Mouse (Mus musculus) testis, adult 2 months (tissue): ENCODE data around the gene Tnip2.

ENCODE experiments used
- CTCF ChIP-seq: fragments of 200-500 bp; IDR thresholded peaks from 2 replicates; pipeline ENCODE4 v1.5.1; 2012; ENCODE audit warnings: low read depth, mild to moderate bottlenecking, inconsistent platforms, low read length, moderate library complexity; ENCODE audit not compliant: control insufficient read depth, insufficient read depth, insufficient replicate concordance
- POLR2A ChIP-seq: fragments of 200-500 bp; IDR thresholded peaks from 2 replicates; pipeline ENCODE4 v1.6.1; 2012; ENCODE audit warnings: low read depth, mild to moderate bottlenecking, inconsistent platforms, low read length, moderate library complexity; ENCODE audit not compliant: control insufficient read depth

DNA sequence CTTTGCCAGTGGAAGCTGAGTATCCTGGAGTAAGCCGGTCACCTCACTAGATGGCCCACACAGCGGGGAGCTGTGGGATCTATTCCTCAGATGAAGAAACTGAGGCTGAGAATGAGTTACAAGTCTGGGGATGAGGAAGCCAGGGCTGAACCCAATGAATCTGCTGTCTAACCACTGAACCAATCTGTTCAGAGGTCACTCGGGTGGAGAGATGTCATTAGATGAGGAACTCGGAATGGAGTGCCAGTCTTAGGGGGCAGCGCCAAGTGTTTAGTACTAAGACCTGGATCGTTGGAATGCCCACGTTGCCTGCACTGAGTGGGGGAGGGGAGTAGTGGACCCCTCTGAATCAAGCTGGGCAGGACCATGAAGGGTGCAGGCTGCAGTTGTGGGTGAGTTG, 24.3 kb upstream of the Tnip2 start:
- TF ChIP-seq CTCF (no peak), POLR2A (no peak)
